Mouse (Mus musculus) stomach, embryonic 14.5 days (tissue): ENCODE results near the gene Efna3. TPM values are rescaled to one million over a fixed set of nuclear protein-coding genes. Genes with fewer than 3 reads are reported as not detected.

Experiments used
- ATAC-seq: fragments of 200-750 bp; cut with Nextera tagmentation; 2 replicates; pipeline ENCODE4 v1.8.0; 2017; ENCODE audit warnings: low read depth, moderate TSS enrichment; ENCODE audit not compliant: insufficient number of reproducible peaks, insufficient read depth, low FRiP score
- H3K27ac ChIP-seq: fragments of 300-500 bp; sonication (generic); 2 replicates; pipeline ENCODE4 v1.5.1; 2014; ENCODE audit warnings: mild to moderate bottlenecking, low read length, moderate library complexity, mixed read lengths
- H3K27me3 ChIP-seq: fragments of 300-500 bp; sonication (generic); 2 replicates; pipeline ENCODE4 v1.6.1; 2014; ENCODE audit warnings: low read length, control low read depth, mixed read lengths; ENCODE audit not compliant: control insufficient read depth, insufficient read depth
- H3K36me3 ChIP-seq: fragments of 300-500 bp; sonication (generic); 2 replicates; pipeline ENCODE4 v1.6.1; 2014; ENCODE audit warnings: mild to moderate bottlenecking, control low read depth, low read length, moderate library complexity, mixed read lengths; ENCODE audit not compliant: control insufficient read depth, insufficient read depth
- H3K4me1 ChIP-seq: fragments of 300-500 bp; sonication (generic); 2 replicates; pipeline ENCODE4 v1.6.1; 2014; ENCODE audit warnings: low read length, control low read depth, mixed read lengths; ENCODE audit not compliant: control insufficient read depth, insufficient read depth
- H3K4me2 ChIP-seq: fragments of 300-500 bp; sonication (generic); replicated peaks from 2 replicates; pipeline ENCODE4 v1.6.1; 2014; ENCODE audit warnings: low read depth, low read length, control low read depth
- H3K4me3 ChIP-seq: fragments of 300-500 bp; sonication (generic); 2 replicates; pipeline ENCODE4 v1.5.1; 2014; ENCODE audit warnings: low read depth, low read length, control low read depth
- H3K9ac ChIP-seq: fragments of 300-500 bp; sonication (generic); replicated peaks from 2 replicates; pipeline ENCODE4 v1.6.1; 2014; ENCODE audit warnings: low read depth, mild to moderate bottlenecking, control low read depth, low read length, moderate library complexity, mixed read lengths
- H3K9me3 ChIP-seq: fragments of 300-500 bp; sonication (generic); 2 replicates; pipeline ENCODE4 v1.6.1; 2016; ENCODE audit warnings: low read depth, low read length, control low read depth; ENCODE audit not compliant: control insufficient read depth
- WGBS: fragments of 180-500 bp; shearing (Covaris S2); extraction: QIAGEN DNeasy Blood & Tissue Kit; methylation state at CpG from one replicate; pipeline ENCODE4 v1.1.7; 2014; 5-methylcytosine and 5-hydroxymethylcytosine counted together
- polyA plus RNA-seq: library from polyadenylated mRNA; unstranded; fragments of >200 nt; fragmentation: Nextera tagmentation; extraction: Ambion mirVana; gene quantifications from 2 replicates; pipeline ENCODE4 v1.2.1, GENCODE M21; 2014

Gene Efna3
- polyA plus RNA-seq, 1 experiment from 2014 or later: 11.6 TPM

- ATAC-seq: no peak
- peaks cover 35% of the 10 kb centered on the region for H3K4me1 ChIP-seq
Observed at GRCm38 (mm10) chr3:89322131-89322500, 649 bp downstream of the Efna3 start.

GRCm38 (mm10) chr3:89321183-89322130 is 1.3 kb downstream of the Efna3 start:
- WGBS: 0% methylated on average over 60 of the region's 66 CpGs
- no peaks in the 10 kb centered on the region for H3K9me3 ChIP-seq
- H3K27me3 ChIP-seq: peaks cover 15% of the 10 kb centered on the region; the same call in 1 of the 2 replicates
- peak overlapping the region; percentile 52 for H3K4me3 ChIP-seq
- H3K4me2 ChIP-seq: peak overlapping the region; percentile 89
- peak overlapping the region; percentile 37; the same call in 1 of the 2 replicates for H3K9ac ChIP-seq
- no peak; the same call in 1 of the 2 replicates for ATAC-seq
- no peaks in the 10 kb centered on the region for H3K36me3 ChIP-seq
- H3K4me1 ChIP-seq: peaks cover 40% of the 10 kb centered on the region
- H3K27ac ChIP-seq: no peak overlapping the region

More at GRCm38 (mm10) chr3:89322131-89322500, 649 bp downstream of the Efna3 start:
- H3K4me3 ChIP-seq: peak overlapping the region; percentile 52
- H3K27ac ChIP-seq: no peak overlapping the region
- peak overlapping the region; percentile 41 for H3K9ac ChIP-seq
- H3K4me2 ChIP-seq: peak overlapping the region; percentile 89
- H3K36me3 ChIP-seq: no peaks in the 10 kb centered on the region
- peaks cover 15% of the 10 kb centered on the region; the same call in 1 of the 2 replicates for H3K27me3 ChIP-seq
- WGBS: 2% methylated on average over 14 of the region's 14 CpGs
- H3K9me3 ChIP-seq: no peaks in the 10 kb centered on the region

- no peaks in the 10 kb centered on the region for H3K9me3 ChIP-seq
- peak overlapping the region; percentile 52 for H3K4me3 ChIP-seq
- H3K4me1 ChIP-seq: peaks cover 48% of the 10 kb centered on the region
- peak overlapping the region; percentile 89 for H3K4me2 ChIP-seq
- under 1% methylated on average over 36 of the region's 41 CpGs for WGBS
- no peak for ATAC-seq
- peak overlapping the region; percentile 37; the same call in 1 of the 2 replicates for H3K9ac ChIP-seq
- H3K27me3 ChIP-seq: peaks cover 15% of the 10 kb centered on the region; the same call in 1 of the 2 replicates
- H3K27ac ChIP-seq: 0 out of 2 replicates have a peak overlapping the region, but pooled peaks have one; percentile 27
- no peaks in the 10 kb centered on the region for H3K36me3 ChIP-seq
Observed at GRCm38 (mm10) chr3:89320581-89321182, 2.1 kb downstream of the Efna3 start.

GRCm38 (mm10) chr3:89319591-89320350 is 3.0 kb downstream of the Efna3 start:
- ATAC-seq: no peak
- Histone ChIP-seq H3K4me2 (peak overlapping the region; percentile 89), H3K4me3 (peak overlapping the region; percentile 52), H3K4me1 (peaks cover 56% of the 10 kb centered on the region), H3K9ac (peak overlapping the region; percentile 38; the same call in 1 of the 2 replicates), H3K36me3 (no peaks in the 10 kb centered on the region), H3K9me3 (no peaks in the 10 kb centered on the region), H3K27me3 (peaks cover 15% of the 10 kb centered on the region; the same call in 1 of the 2 replicates), H3K27ac (no peak overlapping the region)
- WGBS: 1% methylated on average over 58 of the region's 58 CpGs

GRCm38 (mm10) chr3:89318971-89319590 is 3.7 kb downstream of the Efna3 start:
- 15% methylated on average over 21 of the region's 21 CpGs for WGBS
- no peak for ATAC-seq
- Histone ChIP-seq H3K36me3 (no peaks in the 10 kb centered on the region), H3K27me3 (peaks cover 15% of the 10 kb centered on the region; the same call in 1 of the 2 replicates), H3K4me2 (peak overlapping the region; percentile 89), H3K4me3 (peak overlapping the region; percentile 52), H3K4me1 (peaks cover 59% of the 10 kb centered on the region), H3K27ac (no peak overlapping the region), H3K9ac (peak overlapping the region; percentile 38; the same call in 1 of the 2 replicates), H3K9me3 (no peaks in the 10 kb centered on the region)

GRCm38 (mm10) chr3:89318316-89318715 is 4.4 kb downstream of the Efna3 start:
- Histone ChIP-seq H3K4me2 (no peak overlapping the region), H3K27ac (no peak overlapping the region), H3K9ac (no peak overlapping the region), H3K36me3 (no peaks in the 10 kb centered on the region), H3K9me3 (no peaks in the 10 kb centered on the region), H3K27me3 (peaks cover 15% of the 10 kb centered on the region; the same call in 1 of the 2 replicates), H3K4me1 (peaks cover 59% of the 10 kb centered on the region), H3K4me3 (no peak overlapping the region)
- ATAC-seq: no peak
- 72% methylated on average over 8 of the region's 8 CpGs for WGBS

- no peak overlapping the region for H3K4me2 ChIP-seq
- H3K4me1 ChIP-seq: peaks cover 57% of the 10 kb centered on the region
- no peaks in the 10 kb centered on the region for H3K36me3 ChIP-seq
- 52% methylated on average over 6 of the region's 6 CpGs for WGBS
- no peak overlapping the region for H3K4me3 ChIP-seq
- H3K27ac ChIP-seq: no peak overlapping the region
- H3K9ac ChIP-seq: no peak overlapping the region
- no peaks in the 10 kb centered on the region for H3K9me3 ChIP-seq
- no peak for ATAC-seq
- peaks cover 15% of the 10 kb centered on the region; the same call in 1 of the 2 replicates for H3K27me3 ChIP-seq
Observed at GRCm38 (mm10) chr3:89317246-89317645, 5.5 kb downstream of the Efna3 start.
